Mouse (Mus musculus): ENCODE measurements around the gene Prkag2.

DNA sequence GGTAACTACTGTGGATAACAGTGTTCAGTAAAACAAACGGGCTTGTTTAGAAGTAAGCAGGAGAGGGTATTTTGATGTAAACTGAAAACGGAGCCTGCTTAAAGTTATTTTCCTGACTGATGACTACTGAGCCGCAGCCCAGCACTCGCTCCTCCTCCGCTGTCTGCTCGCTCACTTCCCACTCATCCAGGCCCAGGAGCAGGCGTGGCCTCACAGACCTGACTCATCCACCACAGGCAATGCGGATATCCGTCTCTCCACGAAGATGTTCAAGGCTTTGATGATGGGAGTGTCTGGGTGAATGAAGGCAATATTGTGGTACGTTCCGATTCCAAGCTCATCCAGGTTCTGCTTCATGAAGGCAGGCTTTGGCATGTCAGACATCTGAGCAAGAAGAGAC is 229.2 kb downstream of the Prkag2 start:
- TF ChIP-seq CTCF (IDR thresholded peaks at IDR 0.05; ENCODE audit: low read depth) (no peak), EP300 (IDR thresholded peaks at IDR 0.05; ENCODE audit: low read depth) (no peak)
